Mouse (Mus musculus): ENCODE measurements around the gene Dpyd.

The Dpyd gene

DNA sequence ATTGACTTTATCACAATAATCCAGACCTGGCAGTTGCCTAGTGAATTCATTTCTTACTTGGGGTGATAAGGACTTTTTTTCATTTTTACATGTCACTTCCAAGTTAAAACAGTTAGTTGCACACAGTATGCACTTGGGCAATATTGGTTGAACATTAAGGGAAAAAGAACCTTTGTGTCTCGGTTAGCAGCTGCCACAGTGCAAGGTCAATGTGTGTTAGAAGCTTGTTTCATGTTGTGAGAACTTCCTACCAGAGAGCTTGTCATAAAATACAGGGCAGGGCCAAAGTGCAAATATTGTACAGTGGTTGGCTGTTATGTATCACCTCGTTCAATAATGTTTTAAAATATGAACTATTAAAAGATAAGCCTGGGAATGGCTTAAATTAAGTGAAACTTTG, 564.1 kb downstream of the Dpyd start:
- no peak for DNase-seq

DNA sequence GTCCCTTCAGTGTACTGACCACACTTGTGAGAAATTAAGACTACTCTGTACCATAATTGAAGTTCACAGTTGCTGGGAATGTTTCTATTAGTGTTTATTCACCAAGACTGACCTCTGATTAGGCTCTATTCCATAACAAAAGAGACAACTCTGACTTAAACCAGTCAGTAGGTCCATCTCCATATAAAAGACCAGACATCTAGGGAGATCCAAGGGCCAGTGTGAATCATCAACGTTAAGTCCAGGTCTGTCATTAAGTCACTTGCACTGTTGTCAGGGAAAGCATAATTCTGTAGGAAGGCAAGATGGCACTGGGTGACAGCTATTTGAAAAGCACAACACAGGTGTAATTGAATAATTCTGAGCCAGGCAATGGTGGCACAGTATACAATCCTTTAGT, 566.1 kb downstream of the Dpyd start:
- DNase-seq: no peak

DNA sequence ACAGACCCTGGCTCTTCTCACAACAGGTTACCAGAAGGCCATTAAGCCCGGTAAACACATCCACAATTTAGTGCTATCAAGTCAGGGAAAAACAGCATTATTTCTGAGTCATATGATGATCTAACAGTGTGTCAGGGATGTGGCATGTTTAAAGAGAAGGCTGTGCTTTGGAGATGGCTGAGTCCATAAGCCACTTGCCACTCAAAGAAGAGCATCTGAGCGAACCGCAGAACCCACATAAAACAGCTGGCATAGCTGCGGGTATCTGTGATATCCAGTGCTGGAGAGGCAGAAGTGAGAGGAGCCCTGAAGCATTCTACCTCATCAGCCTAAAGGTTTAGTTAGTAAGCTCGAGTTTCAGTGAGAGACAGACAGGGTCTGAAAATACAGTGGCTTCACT, 581.1 kb downstream of the Dpyd start:
- no peak for DNase-seq

DNA sequence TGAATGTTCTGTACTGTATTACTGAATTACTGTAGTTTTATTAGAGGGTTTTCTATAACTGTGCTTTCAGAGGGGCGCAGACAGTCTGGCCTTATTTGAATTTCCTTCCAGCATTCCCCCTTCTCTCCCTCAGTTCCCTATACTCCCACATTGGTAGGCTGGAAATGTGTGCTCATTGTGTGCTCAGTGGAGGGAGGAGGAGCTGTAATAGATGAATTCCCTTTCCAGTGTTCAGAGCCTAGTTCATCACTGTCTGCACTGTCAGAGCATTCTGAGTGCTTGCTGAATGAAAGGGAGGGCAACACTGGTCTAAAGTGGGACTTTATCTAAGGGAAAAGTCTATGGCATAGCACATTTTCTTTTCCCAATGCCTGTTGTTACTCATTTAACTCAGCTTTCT, 582.9 kb downstream of the Dpyd start:
- no peak for DNase-seq

DNA sequence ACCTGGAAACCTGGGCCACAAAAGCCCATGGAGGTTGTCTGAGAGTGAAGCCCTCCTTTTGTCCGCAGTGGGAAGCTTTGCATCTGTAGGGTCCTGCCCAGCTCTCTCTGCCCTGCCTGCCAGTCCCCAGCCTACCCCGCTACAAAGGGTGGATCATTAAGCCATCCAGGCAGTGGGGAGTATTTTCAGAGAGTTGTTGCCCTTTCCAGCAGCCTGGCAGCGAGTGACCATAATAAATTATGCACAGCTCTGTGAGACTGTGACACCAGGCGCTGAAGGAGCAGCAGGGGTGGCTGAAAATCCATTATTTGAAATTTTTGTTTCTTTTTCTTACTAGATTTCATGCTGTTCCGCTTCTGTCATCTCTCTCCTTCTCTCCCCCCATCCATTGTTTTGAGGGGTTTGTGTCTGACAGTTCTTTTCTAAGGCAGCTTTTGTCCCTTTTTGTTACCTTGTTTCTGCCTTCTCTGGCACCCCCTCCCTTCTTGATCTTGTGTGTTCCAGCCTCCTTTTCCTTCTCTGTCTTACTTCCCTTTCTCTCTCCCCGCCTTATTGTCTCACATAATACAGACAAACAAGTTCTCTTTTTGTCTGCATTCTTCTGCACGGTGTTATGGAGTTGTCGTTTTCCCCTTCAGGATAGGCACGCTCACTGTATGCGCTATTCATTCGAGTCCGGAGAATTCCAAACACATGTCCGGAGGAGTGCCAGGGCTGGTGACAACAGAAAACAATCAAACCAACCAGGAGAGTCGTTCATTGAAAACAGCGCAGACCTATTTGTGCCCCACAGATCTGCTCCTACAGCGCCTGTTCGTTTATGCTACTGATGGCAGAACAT, 592.9 kb downstream of the Dpyd start:
- peak; percentile 3 to 13 for DNase-seq

DNA sequence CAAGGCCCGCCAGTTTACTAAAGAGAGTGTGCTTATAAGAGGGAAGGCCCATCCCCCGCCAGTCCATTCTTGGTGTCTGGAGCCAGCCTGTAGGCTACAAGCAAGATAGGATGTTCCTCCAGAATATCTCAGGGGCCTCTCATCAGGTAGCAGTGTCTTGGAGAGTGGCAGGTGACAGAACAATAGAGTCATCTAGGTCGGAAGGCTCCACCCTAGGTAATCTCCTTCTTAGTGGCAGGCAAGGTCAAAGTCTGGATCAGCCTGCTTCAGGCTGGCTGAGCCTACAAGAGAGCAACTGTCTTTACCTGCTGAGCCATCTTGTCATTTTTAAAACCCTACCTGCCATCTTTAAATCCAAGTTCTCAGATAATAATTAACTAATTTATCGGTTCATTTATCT, 596.7 kb downstream of the Dpyd start:
- no peak for DNase-seq

DNA sequence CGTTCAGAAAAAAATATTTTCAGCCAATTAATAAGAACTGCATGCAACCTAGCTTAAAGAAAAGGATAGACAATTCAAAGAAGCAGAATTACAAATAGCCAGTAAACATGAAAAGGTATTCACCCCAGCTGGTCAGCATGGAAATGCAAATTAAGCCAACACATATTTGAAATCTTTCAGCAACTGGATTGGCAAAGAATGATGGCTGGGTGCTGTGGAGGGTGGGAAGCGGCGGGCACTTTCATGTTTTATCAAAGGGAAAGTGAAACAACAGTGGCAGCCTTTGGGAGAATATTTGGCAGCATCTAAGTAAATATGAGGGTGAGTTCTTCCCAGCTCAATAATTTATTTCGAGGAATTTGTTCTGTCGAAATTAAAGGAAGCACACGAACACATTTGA, 603.8 kb downstream of the Dpyd start:
- no peak for DNase-seq

DNA sequence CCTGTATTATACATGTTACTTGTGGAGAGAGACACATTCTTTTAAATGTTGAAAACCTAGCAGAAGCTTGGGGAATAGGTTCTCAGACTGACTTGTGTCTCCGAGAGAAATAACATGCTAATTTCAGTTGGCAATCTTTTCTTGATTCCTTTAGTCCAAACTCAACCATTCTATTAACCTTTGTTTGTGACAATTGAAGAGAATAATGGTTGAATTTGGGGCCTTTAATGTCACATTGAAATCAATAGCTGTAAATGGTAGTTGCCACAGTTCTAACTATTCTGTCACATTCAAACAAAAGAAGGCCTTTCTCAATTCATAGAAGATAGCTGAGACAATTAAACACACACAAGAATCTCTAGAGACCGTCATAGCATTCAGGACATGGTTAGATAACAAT, 606.2 kb downstream of the Dpyd start:
- no peak for DNase-seq

DNA sequence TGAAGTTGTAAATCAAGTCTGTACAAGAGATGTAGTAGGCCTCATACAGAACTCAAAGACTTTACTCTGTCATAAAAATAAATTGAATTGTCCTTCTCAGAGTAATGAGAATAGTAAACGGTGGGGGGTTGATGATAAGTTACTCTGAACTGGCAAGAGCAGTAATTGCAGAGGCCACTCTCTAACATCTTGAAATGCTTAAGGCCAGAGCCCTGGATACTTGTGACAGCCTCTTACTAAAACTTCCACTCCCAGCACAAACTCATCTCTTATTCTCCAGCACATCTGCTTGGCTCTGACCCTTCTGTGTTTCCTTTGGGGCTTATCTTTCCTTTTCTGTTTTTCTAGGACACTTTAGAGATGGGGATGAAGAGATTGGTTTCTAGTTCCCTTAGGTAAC, 606.7 kb downstream of the Dpyd start:
- DNase-seq: no peak

DNA sequence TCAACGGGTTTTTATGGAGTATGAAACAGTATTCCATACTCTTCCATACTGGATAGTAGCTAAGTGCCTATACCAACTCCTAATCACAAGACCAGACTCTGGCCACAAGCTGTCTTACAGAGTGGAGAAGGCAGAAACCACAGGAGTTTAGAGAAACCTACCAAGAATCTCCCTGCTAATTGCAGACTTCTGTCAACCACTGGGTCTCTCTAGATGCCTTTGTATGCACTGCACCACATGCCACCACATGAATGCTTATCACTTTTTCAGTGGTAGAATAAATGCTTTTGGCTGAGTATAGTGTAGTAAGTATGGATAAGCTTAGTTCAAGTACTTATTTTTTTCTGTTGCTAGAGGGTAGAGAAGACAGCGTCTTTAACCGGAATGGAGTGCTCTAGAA, 621.3 kb downstream of the Dpyd start:
- DNase-seq: no peak

DNA sequence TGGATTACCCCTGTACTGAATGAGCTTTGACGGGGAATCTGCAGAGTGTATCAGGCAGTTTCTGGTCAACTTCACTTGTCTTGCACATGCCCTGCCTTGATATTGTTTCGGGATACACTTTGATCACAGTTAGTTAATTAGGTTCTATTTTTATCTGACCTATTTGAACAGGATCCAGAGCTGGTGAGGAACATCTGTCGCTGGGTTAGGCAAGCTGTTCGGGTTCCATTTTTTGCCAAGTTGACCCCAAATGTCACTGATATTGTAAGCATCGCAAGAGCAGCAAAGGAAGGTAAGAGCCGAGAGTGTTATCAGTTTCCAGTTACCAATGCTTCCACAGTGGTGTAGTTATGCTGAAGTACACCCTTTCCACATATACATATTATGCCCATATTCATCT, 632.1 kb downstream of the Dpyd start:
- DNase-seq: peak in 1 of 2 experiments; percentile 3

DNA sequence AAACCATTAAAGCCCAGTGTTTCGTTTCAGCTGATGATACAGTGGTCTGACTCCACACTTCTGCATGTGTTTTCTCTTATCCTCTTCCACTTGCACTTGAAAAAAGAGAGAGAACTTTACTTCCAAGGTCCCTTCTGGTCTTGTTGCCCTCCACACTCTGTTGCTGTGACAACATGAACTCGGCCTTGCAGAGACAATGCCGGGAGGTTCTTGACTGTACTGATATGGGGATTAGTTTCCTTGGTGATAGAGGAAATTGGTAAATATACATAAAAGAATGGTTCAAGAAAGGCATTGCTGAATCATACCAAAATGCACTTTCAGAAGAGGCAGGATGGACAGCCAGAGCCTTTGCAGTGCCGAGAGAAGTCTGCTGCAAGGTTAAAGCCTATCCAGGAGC, 633.7 kb downstream of the Dpyd start:
- no peak for DNase-seq

DNA sequence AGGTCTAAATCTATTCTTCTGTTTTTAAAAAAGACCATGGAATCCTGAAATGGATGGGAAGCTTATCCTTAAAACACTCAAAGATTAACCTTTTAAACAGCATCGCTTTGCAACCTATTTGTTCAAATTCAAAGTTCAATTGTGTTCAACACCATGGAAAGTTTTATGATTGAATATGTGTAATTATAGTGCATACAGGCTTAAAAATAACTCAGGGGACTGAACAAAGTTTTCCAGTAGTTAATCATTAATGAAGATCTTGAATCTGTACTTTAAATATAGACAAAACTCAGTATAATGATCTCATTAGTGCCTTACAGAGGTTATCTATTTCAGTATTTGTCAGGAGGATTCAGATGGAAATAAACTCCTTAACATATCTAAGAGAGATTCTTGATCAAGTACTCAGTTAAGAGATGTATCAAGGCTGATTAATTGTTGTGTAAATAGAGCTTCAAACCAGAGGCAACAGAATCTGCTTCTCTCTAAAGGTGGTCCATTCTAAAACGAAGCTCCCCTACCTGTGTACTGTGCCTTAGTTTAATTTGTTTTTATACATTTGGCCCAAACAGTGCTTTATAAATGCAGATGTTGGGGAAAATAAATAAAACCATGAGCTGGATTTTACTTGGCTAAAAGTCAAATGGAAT, 659.0 kb downstream of the Dpyd start:
- no peak for DNase-seq

DNA sequence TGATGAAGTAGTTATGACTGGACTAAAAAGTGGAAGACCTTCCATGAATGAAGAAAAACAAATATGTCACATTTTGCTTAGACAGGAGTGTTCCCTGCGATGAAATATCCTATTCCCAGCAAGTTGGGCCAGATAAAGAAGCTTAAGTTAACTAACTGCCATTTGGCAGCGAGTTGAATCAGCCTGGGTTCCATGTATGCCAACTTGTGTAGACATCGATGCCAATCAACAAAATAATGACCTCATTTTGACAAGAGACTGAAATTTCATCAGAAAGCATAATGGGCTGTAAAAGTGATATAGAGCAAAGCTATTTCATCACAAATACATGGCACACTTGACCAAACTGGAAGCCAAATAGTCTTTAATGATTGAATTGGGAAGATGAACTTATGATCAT, 681.3 kb downstream of the Dpyd start:
- DNase-seq: no peak

DNA sequence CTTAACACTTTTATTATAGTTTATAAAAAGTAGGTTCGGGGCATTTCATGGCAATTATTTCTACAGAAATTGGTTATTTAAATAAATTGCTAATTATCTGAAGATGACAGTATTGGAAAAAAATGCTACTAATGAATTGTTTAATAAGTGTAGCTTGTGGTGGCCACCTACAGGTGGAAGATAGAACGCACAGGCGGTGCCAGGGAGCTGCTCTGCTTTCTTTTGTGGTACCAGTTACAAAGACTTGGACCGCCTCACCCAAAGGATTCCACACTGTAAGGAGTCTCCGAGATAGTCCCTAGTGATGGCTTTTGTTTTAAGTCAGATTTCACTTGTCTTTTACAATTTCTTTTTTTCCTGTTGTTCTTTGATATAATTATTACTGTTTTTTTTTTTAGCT, 694.6 kb downstream of the Dpyd start:
- peak; percentile 8 to 10 for DNase-seq

DNA sequence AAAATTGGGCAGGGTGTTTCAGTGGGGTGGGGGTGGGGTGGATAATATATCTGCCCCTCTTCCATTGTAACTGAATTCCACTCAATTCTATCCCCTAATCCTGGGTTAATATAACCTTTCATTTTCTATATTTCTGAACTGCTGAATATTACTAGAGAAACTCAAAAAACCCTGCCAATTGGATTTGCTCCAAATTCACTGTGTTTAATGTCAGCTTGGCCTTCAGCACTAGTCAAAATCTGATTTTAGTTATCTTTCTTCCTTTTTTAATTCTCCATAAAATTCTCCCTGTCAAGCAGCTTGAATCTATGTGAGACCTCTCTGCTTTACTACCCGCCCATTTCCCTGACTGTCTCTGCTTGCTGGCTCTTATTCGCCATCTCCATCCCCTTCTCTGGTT, 713.3 kb downstream of the Dpyd start:
- no peak for DNase-seq

DNA sequence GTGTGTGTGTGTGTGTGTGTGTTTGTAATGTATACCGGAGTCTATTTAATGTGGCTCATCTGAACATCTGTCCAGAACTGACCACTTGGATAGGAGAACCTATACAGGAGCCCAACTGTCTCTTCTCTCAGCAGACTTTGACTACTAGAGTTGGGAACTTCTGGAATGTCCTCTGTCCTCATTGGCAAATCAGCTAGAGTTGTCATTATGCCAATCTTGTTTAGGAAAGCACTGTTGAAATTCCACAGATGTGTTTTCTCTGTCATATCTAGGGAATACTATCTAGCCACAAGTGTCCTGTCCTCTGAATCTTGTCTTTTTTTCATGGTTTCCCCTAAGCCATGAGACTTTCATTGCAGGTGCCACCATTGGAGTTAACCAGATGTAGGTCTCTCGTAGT, 718.7 kb downstream of the Dpyd start:
- DNase-seq: no peak

DNA sequence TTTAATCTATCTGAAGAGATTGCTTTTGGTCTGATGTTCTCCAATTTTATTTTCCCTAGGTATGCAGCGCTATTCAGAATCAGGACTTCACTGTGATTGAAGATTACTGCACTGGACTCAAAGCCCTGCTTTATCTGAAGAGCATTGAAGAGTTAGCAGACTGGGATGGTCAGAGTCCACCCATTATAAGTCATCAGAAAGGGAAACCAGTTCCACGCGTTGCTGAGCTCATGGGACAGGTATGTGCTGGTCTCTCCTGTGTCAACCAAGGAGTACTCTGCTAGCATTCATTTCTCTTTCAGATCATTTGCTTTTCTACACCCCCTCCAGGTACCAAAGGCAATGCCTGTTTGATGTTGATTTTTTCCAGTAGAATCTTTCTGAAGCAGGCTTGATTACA, 752.8 kb downstream of the Dpyd start:
- no peak for DNase-seq

DNA sequence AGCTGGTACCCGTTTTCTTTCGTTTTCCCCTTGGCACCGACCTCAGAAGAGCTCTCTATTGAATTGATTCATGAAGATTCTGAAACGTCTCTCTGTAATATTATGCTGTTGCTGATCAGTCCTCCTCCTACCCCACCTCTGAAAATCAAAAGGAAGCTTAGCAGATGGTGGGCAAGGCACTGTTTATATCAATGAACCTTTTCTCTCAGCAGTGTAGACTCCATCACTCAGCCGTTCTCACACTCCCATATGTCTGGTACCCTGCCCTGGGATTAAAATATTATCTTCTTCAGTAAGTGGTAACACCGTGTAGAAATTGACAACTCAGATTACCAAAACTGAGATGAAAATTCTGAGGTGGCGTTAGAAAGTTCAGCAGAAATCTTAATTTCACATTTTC, 767.1 kb downstream of the Dpyd start:
- DNase-seq: no peak

DNA sequence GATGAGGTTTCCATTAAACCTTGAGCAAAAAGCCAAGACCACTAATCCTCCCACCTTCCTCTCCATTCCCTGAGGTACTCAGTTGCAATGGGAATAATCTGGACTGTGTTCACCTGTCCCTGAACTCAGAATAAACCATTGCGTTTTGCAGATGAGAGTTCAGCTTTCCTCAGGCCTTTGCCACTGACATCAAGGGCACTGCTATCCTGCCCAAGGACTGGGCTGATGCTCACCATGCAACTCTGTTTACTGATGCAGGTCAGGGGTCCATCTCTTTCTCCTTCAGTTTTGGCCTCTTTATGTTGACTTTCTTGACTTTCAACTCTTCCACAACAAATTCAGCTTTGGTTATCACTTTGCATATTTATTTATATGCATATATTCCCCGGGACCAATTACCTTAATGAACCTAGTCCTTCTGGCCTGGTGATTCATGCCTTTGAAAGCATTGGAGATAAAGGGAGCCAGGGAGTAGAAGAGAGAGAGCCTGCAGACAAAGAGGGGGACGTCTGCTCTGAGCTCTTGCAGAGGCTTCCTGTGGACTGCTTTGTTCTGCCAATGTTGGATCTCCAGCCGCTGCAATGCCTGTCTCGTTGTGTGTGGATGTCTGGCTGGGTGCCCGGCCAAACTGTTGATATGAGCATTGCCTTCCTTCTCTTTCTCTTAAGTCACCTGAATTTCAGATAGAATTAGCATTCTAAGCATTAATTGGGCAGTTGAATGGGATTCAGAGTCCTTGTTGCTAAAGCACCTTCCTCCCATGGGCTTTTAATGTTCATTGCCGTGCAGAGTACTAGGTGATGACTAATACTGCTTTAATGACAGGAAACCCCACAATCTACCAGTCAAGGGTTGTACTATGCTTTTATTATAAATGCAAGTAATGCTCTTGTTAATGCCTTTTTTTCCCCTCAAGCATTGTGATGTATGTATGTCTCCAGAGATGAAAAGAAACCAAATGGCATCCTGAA, 771.7 kb downstream of the Dpyd start:
- DNase-seq: no peak

DNA sequence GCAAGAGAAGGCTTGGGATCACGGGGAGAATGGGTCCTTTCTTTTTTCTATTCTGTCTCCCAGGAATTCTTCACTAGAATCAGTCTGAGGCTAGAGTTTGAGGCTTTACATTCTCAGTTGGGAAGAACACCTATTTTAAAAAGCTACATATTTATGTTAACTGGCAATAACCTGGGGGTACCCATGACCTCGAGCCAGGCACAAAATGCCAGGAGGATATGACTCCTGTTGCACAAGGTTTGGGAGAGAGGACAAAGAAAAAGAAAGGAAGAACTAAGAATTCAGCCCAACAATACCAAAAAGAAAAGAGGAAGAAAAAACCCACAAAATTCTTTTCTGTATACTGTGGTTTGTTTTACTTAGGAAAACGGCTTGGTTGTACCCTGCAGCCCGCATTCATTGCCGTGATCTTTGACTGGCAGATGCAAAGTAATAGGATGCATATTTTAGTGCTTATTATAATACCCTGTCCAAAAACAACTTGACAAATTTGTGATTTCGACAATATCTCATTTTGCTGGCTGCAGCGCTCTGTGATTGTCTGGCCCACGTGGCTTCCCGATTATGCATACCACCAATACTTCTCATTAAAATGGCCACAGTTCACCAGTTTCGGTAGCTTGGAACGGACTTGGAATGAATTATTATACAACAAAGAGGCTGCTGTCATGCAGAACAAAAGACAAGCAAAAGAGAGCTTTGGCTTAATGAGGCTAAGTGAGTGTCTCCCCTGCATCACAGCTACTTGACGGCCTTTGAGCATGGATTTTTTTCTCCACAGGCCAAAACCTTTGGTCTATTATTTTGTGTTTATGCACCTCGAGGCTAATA, 799.8 kb downstream of the Dpyd start:
- no peak for DNase-seq

DNA sequence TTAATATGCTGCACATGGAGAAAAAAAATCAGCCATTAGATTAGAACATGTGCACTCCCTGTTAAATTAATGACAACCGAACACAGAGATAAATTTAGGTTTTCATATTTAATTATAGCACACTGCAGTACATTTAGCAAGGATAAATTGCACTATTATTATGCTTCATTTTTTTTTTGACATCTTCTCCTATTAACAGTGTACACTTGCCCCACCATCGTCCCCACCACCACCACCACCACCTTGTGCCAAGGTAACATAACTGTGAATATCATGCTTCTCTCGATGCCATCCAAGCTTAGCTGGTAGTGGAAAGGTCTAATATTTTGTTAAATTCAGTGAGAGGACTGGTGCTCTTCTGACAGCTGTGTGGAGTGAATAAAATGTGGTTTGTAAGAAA, 800.5 kb downstream of the Dpyd start:
- DNase-seq: no peak

DNA sequence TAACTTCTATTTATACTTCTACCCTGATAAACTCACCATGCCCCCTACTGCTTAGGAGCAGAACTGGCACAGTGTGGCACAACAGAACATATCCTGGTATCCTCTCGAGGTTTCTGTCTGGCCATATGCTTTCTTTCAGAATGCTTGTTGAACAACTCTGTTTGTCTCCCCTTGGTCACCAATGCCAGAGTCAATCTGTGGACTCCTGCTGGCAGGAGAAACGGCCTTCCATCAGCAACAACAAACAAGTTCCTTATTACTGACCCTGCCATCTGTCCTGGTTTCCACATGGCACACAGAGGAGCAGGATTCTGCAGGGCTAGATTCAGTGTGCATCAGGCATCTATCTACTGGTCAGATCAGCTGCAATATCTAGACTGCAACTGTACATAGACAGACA, 807.0 kb downstream of the Dpyd start:
- peak; percentile 56 to 58 for DNase-seq

Measured in cerebellum, postnatal 36 days (tissue).